Mouse (Mus musculus): Measurements from ENCODE around the gene Rnaseh2a.

Rnaseh2a gene

DNA sequence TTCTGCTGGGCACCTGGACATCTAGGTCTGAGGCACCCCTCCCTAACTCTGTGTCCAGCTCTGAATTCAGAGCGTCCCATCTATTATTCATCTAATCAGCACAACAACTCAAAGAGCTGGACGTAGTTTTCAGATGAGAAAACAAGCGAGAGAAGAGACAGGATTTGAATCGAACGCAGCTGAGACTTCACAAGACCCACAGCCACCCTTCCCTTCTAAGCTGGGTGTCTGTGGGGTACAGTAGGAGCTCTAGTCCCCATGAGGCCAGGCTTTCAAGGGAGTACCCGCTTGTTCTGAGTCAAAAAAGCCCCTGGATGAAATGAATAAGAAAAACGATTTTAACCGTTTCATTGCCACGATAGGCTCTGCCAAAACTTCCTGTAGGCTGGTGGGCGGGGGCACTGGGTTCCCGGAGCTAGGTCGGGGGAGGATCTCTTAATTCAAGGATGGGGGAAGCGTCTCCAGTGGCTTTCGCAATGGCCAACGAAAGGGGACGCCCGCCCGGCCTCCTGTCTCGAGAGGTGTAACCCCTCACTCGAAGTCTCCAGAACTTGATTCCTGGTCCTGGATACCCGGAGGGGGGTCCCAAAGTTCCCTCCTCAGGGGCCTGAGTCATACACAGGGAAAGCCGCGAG lies 15.6 kb upstream of the Rnaseh2a start:
- CTCF ChIA-PET: interaction anchor here (8.0 kb wide), 1 partner anchor 9 kb away, joined by 113 read pairs; the partner anchor contains the start of gene Junb

DNA sequence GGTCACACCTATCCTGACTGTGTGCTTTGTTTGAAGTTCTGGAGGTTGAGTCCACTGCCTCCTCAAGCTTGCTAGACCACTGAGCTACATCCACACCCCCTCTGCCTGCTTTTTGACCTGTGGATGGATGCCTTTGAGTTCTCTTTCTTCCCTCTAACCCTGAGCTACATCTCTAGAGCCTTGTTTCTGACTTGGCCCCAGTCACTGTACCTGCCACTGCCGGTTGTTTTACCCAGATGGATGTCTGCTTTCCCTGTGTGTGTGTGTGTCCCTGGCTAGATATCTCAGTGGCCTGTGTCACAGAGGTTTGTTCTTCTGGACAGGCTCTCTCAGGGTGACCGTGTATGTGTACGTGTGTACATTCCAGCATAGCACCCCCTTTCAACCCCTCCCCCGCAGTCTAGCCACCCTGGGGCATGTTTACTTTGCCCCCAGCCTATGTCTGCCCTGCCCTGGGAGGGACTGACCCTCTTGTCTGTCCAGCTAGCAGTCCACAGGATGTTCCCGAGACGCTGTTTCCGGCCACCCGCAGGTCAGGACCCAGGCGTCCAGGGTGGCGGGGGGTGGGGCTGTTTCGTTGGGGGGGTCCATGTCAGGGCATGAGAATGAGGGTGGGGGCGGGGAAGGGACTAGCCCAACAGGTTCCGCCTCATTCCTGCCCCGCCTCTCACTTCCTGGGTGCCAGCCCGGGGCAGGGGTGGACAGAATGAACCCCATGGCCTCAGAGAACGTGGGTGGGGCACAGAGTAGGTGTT lies 14.9 kb upstream of the Rnaseh2a start:
- CTCF ChIA-PET: interaction anchor here (0.7 to 8.0 kb wide), 2 partner anchors 8 to 78 kb away, joined by 5 to 113 read pairs; partner anchors contain the start of gene Junb

DNA sequence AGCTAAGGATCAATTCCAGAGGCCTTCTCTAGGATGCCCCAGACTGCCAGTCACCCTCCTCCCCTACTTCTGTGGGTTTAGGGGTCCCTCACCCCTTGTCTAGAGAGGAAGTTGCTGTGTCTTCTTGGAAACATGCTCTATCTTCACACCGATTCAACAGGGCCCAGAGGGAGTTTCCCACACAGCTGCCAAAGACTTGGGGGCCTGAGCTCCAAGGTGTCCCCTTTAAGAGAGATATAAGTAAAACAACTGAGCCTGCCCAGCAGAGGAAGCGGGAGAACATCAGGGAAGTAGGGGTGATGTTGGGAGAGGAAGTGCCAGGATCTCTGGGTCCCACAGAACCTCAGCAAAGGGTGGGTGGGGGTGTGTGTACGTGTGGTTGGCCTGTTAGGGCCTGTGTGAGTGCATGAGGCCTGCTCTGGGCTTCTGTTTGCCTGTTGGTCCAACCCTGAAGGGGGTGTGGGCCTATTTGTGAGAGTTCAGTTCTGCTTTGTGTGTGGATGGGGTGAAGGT lies 13.0 kb upstream of the Rnaseh2a start:
- CTCF ChIA-PET: no interaction called here

DNA sequence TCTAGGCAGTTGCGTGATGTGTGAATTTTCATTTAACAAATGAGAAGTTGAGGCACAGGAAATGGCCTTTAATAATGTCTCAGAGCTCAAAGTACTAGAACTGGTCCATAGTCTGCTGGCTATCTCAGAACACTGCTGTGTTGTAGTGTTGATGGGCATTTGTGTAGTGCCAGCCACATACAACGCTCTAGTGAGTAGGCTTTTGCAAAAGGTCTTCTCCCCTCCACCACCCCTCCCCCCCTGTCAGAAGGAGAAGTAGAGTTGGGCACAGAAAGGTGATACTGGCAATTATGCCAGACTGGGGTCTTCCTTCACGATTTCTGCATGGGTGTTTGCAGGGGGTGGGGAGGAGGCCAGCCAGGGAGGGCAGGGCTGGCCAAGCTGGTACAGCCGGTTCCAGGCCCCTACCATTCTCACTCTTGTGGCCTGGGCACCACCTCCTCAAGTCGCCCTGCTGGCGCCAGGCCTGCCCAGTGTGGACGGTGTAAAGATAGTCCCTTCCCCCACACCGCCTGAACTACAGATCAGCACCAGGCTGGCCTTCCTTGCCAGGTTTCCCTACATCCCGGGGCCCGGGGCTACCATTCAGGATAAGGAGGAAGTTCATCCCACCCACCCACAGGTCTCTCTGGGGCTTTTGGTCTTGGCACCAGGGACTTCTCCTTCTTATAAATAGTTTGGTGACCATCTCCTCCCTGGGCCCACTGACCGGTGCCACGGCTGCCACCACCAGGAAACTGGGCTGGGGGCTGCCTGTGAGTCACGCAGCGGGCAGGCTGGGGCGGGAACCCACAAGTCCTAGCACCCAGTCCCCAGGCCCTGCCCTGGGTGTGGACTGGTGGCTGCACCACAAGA lies 12.3 kb upstream of the Rnaseh2a start:
- CTCF ChIA-PET: interaction anchor here (1.2 kb wide), 1 partner anchor 8 kb away, joined by 7 read pairs; the partner anchor contains the start of gene Hook2

DNA sequence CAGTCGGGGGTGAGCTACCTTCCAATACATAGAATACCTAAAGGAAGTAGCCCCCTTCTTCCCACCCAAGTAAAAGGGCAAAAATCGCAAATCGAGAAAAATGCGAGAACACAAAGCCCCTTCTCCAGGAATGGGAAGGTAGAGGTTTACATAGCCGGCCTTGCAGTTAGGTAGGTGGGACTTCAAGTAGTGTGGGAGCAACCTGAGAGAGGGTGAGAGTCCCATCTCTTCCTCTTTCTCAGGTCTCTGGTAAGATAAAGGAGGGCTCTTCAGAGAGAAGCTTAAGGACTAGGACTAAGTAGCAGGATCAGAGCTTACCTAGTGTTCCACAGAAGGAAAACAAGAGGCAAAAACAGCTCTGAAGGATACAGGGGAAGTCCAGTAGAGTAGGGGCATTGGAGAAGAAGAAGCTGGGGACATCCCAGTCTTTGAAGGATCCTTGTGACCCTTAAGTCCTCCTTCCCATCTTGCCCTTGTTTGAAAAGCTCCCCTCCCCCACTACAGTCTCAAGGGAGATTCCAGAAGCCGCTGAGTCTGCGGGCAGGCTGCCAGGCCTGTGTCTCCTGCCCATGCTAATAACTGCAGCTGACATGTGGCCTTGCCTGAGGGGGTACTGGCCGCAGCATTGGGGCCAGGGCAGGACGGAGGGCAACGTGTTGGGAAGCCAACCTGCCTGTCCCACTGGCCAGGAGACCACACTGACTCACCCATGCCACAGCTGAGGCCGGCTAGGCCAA lies 11.2 kb upstream of the Rnaseh2a start:
- CTCF ChIA-PET: interaction anchor here (1.2 to 8.1 kb wide), 2 partner anchors 7 to 9 kb away, joined by 7 to 113 read pairs; partner anchors contain the start of gene Hook2

DNA sequence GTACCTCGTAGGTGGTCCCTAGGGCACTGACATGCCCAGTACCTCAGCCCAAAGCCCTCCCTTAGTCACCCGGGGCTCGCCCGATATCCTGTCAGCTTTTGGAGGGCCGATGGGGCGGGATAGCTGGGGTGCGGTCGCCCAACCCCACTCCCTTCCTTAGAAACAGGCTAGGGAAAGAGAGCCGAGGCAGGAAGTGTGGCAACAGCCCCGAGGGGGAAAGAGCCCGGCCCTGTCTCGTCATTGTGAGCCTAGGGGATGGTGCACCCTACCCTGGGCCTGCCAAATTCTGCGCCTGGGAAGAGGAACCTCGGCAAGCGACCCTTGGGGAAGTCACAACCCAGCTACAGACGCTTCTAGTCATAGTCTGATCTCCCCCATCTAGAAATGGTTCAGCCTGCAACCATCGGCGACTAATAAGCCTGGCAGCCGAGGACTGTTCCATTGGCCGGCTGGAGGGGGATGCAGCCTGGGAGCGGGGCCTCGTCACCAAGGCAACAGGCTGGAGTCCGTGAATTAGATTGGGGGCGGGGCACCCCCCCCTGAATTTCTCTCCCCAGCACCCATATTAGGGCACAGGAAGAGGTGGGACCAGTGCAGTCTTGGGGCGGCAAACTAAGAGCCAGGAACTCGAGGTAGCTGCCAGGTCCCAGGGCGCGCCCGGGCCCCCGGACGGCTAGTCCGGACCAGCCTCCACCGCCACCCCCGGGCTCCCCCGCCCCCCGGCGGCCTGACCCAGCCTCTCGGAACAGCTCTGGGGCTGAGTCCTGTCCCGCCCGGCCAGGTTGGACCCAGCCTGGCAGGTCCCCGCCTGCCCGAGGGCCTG lies 10.2 kb upstream of the Rnaseh2a start:
- CTCF ChIA-PET: interaction anchor here (8.1 kb wide), 1 partner anchor 8 kb away, joined by 113 read pairs; the partner anchor contains the start of gene Hook2

DNA sequence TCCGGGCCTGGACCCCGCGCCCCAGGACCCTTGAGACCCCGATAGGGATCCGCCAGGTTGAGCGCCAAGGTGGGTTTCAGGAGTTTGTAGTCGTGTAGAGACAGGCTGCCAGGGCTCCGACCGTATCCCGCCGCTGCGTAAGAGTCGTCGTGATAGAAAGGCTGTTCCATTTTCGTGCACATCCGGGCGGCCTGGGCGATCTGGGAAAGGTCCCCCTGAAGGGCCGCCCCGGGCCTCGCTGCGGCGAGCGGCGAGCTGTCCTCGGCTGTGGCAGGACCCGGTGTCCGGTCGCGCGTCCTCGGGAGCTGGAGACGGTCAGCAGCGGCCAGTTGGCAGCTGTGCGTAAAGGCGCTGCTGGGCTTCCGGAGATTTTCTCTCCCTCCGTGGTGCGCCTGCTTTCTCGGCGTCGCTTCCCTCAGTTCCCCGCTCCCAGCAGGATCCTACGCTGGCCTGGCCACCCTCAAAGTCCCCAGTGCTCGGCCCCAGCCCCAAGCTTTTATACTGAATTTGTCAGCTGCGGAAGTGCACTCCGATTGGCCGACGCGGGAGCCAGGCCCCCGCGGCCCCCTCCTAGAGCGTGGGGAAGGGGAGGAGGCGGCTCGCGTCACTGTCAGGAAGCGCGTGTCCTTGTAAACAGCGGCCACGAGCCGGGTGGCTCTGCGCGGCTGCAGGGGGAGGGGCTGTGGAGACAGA lies 8.8 kb upstream of the Rnaseh2a start, which contains the start of gene Junb:
Gene Junb, minus strand, starts transcription at position 471 of the 693 bp plus-strand sequence.
- CTCF ChIA-PET: interaction anchor here (8.1 kb wide), 1 partner anchor 10 kb away, joined by 113 read pairs; the partner anchor contains the start of gene Hook2

DNA sequence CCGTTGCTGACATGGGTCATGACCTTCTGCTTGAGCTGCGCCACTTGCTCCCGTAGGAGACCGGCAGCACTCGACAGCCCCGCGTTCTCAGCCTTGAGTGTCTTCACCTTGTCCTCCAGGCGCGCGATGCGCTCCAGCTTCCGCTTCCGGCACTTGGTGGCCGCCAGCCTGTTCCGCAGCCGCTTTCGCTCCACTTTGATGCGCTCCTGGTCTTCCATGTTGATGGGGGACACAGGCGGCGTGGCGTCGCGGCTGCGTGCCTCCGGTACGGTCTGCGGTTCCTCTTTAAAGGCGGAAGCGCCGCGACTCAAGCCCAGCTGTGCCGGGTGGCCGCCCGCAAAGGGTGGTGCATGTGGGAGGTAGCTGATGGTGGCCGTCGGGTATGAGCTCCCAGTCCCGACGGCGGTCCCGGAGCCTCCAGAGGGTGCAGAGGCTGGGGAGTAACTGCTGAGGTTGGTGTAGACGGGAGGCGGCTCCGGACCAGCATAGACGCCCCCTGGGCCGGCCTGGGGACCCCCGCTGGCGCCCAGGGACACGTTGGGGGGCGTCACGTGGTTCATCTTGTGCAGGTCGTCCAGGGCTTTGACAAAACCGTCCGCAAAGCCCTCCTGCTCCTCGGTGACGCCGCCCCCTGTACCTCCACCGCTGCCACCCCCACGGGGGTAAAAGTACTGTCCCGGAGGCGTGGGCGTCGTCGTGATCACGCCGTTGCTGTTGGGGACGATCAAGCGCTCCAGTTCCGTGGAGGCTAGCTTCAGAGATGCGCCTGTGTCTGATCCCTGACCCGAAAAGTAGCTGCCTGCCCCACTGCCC lies 8.1 kb upstream of the Rnaseh2a start:
- CTCF ChIA-PET: interaction anchor here (8.1 kb wide), 1 partner anchor 10 kb away, joined by 113 read pairs; the partner anchor contains the start of gene Hook2

DNA sequence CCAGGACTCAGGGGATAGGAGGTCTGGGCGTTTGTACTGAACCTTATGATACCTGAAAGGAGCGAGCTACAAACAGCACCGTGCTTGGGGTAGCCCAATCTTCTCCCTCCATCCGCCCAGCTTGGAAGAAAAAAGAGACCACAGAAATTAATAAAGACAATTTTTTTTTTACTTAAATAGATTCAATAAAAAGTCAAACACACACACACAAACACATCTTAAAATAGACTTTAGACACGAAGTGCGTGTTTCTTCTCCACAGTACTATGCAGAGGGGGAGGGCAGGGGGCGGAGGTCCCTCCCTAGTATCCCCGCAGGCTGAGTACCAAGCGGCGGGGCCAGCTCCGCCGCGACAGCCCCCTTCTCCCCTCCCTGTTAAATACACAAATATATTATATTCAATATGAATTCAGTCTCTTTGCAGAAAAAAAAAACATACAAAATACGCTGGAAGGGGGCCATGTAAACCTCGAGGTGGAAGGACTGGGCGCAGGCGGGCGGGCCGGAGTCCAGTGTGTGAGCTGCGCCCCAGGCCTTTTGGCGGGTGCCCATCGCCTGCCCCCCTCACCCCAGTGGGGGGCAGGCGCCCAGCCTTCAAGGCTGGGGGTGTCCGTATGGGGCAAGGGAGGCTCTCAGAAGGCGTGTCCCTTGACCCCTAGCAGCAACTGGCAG lies 7.3 kb upstream of the Rnaseh2a start:
- CTCF ChIA-PET: interaction anchor here (8.1 kb wide), 1 partner anchor 11 kb away, joined by 113 read pairs; the partner anchor contains the start of gene Hook2

DNA sequence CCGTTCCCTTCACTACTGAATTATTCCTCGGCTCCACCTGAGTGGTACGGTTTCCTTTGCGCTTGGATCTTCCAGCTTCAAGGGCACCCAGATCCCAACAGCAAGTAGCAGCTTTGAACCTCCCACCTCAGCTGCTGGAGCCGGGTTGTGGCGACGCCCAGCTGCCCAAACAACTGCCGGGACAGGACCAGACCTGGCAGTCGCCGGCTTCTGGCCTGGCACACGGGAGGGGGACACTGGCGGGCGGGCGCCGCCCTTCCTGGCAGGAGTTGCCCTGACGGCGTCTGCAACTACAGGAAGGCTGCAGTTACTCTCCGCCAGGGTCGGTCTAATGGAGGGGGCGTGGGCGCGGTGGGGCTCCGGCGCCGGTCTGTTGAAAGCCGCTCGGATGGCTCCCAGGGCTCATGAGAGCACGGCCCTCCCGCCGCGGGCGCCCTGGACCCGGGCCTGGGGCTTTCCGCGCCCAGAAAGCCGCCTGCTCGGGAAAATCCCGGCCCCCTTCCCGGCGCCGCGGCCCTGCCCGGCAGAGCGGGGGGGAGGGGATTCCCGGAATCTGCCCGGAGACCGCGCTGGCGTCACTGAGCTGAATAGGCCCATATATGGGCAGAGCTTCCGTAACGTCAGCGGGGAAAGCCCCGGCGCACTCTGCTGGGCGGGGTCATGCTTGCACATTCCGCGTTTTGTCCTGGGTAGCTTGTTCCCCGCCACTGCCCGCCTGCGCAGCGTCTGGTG lies 6.6 kb upstream of the Rnaseh2a start:
- CTCF ChIA-PET: interaction anchor here (1.3 to 8.1 kb wide), 3 partner anchors 12 to 108 kb away, joined by 3 to 113 read pairs (median 19); partner anchors contain the start of gene Hook2

DNA sequence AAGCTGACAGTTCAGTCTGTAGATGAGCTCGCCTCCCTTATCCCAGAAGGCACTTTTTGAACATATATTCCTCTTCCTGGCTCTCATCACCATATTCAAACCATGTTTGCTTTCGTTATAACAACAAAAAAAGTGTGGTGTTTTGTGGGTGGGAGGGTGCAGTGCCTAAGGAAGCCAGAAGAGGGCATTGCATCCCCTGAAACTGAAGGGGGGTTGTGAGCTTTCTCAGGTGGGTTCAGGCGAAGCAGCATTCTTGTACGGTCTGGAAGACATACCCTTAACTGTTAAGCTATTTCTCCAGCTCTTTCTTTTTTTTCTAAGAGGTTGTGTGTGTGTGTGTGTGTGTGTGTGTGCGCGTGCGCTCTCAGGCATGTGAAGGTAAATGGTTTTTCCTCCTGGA lies 5.9 kb upstream of the Rnaseh2a start:
- CTCF ChIA-PET: interaction anchor here (0.6 to 8.1 kb wide), 5 partner anchors 13 to 381 kb away, joined by 3 to 113 read pairs (median 4); partner anchors contain the start of gene Hook2

DNA sequence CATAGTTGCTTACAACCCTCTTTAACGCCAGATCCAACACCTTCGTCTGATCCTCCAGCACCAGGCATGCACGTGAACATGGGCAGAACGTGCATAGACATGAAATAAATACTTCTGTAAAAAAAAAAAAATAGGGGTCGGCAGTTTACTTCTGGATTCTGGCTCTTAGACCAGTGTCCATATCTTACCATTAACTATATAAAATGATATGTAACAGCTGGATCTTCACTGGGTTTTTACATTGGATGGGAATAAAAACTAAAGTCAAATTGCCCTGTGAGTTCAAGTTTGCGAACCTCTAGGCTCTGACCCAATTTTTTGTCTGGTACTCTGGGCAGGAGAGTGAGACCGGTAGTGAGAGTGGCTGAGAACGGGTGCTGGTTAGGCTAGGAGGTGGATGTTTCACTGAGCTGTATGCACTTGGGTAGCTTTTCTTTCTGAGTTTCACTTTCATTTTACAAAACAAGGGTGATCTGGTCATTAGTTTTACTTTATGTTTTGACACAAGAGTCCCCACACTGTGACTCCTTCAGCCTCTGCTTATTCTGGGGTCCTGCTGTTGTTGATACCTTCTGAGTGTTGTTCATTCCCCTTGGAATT lies 5.1 kb upstream of the Rnaseh2a start:
- CTCF ChIA-PET: interaction anchor here (0.6 to 8.1 kb wide), 8 partner anchors 9 to 113 kb away, joined by 3 to 113 read pairs (median 4); partner anchors contain the start of genes Hook2 and Tnpo2

DNA sequence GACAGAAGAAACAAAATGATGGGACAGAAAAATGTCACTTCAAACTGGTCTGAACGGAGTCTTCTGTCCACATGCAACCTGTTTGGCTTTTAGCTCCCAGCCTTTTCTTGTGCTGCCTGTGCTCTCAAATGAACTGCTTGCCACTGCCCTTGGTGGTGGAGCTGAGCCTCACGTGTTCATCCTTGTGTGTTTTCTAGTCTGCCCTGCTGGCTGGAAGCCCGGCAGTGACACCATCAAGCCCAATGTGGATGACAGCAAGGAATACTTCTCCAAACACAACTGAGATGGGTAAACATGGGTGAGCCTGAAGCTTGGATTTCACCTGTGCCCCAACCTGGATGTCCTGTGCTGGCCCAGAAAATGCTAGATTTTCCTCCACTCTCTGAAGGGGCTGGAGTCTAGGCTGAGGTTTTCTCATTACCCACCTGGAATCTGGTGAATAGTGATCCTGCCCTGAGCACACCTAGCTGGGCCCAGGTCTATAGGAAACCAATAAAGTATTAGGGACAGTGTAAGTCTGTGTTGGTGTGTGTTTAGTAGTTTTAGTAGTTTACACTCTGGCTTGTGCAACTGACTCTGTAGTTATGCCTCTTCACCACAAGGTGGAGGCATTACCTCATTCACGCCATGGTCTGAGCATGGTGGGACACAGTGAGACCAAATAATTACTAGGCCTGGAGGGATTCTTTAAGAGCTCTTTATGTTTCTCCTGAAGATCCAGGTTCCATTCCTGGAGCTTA lies 4.4 kb upstream of the Rnaseh2a start:
- CTCF ChIA-PET: interaction anchor here (0.6 to 8.1 kb wide), 7 partner anchors 10 to 114 kb away, joined by 3 to 113 read pairs (median 4); partner anchors contain the start of genes Hook2 and Tnpo2

DNA sequence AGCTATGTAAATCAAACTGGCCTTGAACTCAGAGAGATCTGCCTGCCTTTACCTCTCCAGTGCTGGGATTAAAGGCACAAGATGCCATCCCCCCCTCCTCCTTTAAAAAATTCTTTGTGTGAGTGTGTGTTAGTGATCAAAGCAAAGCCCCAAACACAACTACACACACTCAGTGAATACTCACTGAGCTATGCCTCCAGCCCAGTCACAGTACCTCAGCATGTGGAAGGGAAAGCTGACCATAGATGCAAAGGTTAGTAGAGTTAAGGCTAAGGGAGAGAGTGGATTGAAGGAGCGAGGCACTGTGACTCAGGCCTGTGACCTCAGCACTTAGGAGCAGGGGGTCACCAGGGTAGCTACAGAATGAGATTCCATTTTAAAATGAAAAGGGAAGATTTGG lies 3.5 kb upstream of the Rnaseh2a start:
- CTCF ChIA-PET: interaction anchor here (8.1 kb wide), 1 partner anchor 15 kb away, joined by 113 read pairs; the partner anchor contains the start of gene Hook2

DNA sequence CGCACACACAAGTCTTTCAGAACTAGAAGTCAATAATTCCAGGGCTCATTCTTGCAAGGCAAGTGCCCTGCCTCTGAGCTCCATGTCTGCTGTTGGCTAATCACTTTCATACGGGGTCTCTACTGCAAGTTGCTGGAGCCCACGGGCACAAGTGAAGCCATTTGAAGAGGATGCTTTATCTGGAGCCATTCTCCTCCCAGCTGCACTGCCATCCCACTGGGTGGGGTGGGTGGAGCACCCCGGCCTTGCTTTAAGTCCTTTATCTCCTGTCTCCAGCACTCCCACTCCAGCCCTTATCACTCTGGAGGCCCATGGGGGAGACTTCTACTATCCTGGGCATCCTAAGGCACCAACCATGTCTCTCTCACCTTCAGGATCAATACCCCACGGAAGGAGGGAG lies 1.3 kb upstream of the Rnaseh2a start:
- CTCF ChIA-PET: no interaction called here

Data from spleen, embryonic (tissue).